18 mouse cellular contexts compared by ENCODE assay signal in the genomic region with DNA sequence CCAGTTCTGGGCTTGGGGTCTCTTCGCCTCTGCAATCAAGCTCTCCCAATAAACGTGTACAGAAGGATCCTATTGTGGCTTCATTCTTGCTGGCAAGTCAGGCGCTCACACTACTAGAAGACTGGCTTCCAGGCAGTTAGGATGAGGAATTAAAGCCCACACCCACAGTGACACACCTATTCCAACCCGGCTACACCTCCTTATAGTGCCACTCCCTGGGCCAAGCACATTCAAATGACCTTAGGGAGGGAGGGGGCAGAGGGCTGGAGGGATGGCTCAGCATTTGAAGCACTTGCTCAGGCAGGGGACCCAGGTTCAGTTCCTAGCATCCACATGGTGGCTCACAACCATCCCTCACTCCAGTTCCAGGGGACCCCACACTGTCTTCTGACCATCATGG.
"Had no signal": no experiment of that assay in that cellular context is flagged by ENCODE, and none has a peak within 500 bp of the region (broad histone marks: within the 10 kb centered on the region; RNA-seq: fewer than 3 reads in every experiment).

No protein-coding gene starts in this region.

- H3K4me2 ChIP-seq: lung, embryonic 14.5 days; midbrain, embryonic 12.5 days; neural tube, embryonic 13.5 days; neural tube, embryonic 15.5 days; stomach, embryonic 15.5 days had no signal

- DNase-seq: lung, adult 18-20 months; lung, embryonic 14.5 days; lung, postnatal 10 days; lung, postnatal 4 days; midbrain, embryonic 14.5 days; retina, postnatal 1 day; right cerebral cortex, postnatal 14 days; thymus, adult 2 months; thymus, postnatal 14 days; thymus, postnatal 36 days had no signal

- H3K27ac ChIP-seq: midbrain, embryonic 10.5 days; midbrain, embryonic 12.5 days; neural tube, embryonic 13.5 days; neural tube, embryonic 15.5 days; stomach, embryonic 15.5 days; stomach, postnatal 0 days had no signal

- ATAC-seq: midbrain, embryonic 16.5 days had no signal

- H3K4me3 ChIP-seq: midbrain, embryonic 10.5 days; midbrain, embryonic 12.5 days; myocyte; neural tube, embryonic 13.5 days; neural tube, embryonic 15.5 days; stomach, embryonic 15.5 days had no signal

- H3K9me3 ChIP-seq: midbrain, embryonic 12.5 days; neural tube, embryonic 13.5 days; neural tube, embryonic 15.5 days; stomach, embryonic 15.5 days had no signal

- H3K27me3 ChIP-seq: midbrain, embryonic 12.5 days; neural tube, embryonic 13.5 days; neural tube, embryonic 15.5 days; stomach, embryonic 15.5 days had no signal

- H3K9ac ChIP-seq: lung, embryonic 14.5 days; midbrain, embryonic 12.5 days; neural tube, embryonic 13.5 days; neural tube, embryonic 15.5 days; stomach, embryonic 15.5 days had no signal

- H3K4me1 ChIP-seq: midbrain, embryonic 10.5 days; midbrain, embryonic 12.5 days; stomach, embryonic 15.5 days had no signal
